Mouse (Mus musculus) right cerebral cortex, postnatal 36 days (tissue): ENCODE measurements around the gene Upp2.

Experiments
- DNase-seq, 2 experiments: peaks; one replicate each; pipeline ENCODE4 v3.0.0; 2022; ENCODE audit warnings: low spot score in 2 of 2, mixed read lengths in 1 of 2

Upp2 gene

DNA sequence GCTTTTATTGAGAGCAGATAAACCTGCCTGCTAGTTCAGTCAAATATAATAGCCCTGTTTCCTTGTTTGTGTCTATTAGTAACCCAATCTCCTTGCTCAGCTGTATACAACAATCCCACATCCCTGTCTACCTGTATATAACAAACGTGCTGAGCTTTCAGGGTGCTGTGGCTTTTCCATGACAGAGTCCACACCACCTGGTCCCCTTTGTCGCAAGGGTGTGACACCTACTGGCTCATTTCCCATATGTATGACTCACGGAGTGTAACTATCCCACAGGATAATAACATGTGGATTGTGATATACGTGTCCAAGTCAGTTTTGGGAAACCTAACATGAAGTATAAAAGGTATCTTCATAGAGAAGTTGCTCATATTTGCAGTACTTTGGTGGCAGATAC, 275.3 kb downstream of the Upp2 start:
- no peak for DNase-seq
